Mouse (Mus musculus) liver, embryonic 14.5 days (tissue): Measurements from ENCODE around the gene Hyal1. TPM values are rescaled to one million over a fixed set of nuclear protein-coding genes. Genes with fewer than 3 reads are reported as not detected.

Experiments
- ATAC-seq: fragments of 200-750 bp; cut with Nextera tagmentation; 2 replicates; pipeline ENCODE4 v1.8.0; 2017; ENCODE audit warnings: moderate number of reproducible peaks, mild to moderate bottlenecking, moderate library complexity; ENCODE audit not compliant: insufficient read depth
- DNase-seq, 3 experiments: peaks; one replicate each; pipeline ENCODE4 v3.0.0-alpha.2; 2012 to 2013; ENCODE audit warnings: low read depth in 3 of 3, low spot score in 3 of 3
- H3K27ac ChIP-seq: fragments of 300-500 bp; sonication (generic); 2 replicates; pipeline ENCODE4 v1.5.1; 2014; ENCODE audit warnings: moderate library complexity, mild to moderate bottlenecking, control low read depth, inconsistent platforms
- H3K27me3 ChIP-seq: fragments of 300-500 bp; sonication (generic); 2 replicates; pipeline ENCODE4 v1.6.1; 2014; ENCODE audit warnings: mild to moderate bottlenecking, low read length, moderate library complexity; ENCODE audit not compliant: control insufficient read depth, insufficient read depth
- H3K36me3 ChIP-seq: fragments of 300-500 bp; sonication (generic); replicated peaks from 2 replicates; pipeline ENCODE4 v1.6.1; 2014; ENCODE audit warnings: low read depth; ENCODE audit not compliant: control insufficient read depth, insufficient read depth
- H3K4me1 ChIP-seq, 2 experiments: fragments of 200-500 bp in 1 of 2; fragments of 300-500 bp in 1 of 2; sonication (generic) in 1 of 2; replicated peaks; 2 replicates each; pipeline ENCODE4 v1.6.1; 2012 to 2014; ENCODE audit warnings: antibody characterized with exemption in 1 of 2, inconsistent platforms in 1 of 2, low read length in 1 of 2; ENCODE audit not compliant: control insufficient read depth in 2 of 2, insufficient read depth in 2 of 2
- H3K4me2 ChIP-seq: fragments of 300-500 bp; sonication (generic); 2 replicates; pipeline ENCODE4 v1.6.1; 2014; ENCODE audit warnings: low read depth, mild to moderate bottlenecking, control low read depth, moderate library complexity
- H3K4me3 ChIP-seq, 2 experiments: fragments of 200-500 bp in 1 of 2; fragments of 300-500 bp in 1 of 2; sonication (generic) in 1 of 2; 2 replicates each; pipeline ENCODE4 v1.5.1; 2012 to 2014; ENCODE audit warnings: low read depth in 2 of 2, low read length in 2 of 2, mild to moderate bottlenecking in 2 of 2, control low read depth in 1 of 2, inconsistent platforms in 1 of 2, moderate library complexity in 1 of 2; ENCODE audit not compliant: insufficient read depth in 1 of 2
- H3K9ac ChIP-seq: fragments of 300-500 bp; sonication (generic); replicated peaks from 2 replicates; pipeline ENCODE4 v1.6.1; 2014; ENCODE audit warnings: mild to moderate bottlenecking, control low read depth, moderate library complexity
- H3K9me3 ChIP-seq: fragments of 300-500 bp; sonication (generic); 2 replicates; pipeline ENCODE4 v1.6.1; 2016; ENCODE audit warnings: low read length, mixed read lengths; ENCODE audit not compliant: control insufficient read depth
- CTCF ChIP-seq: IDR thresholded peaks from 2 replicates; pipeline ENCODE4 v1.5.1; 2016; ENCODE audit warnings: antibody characterized with exemption, low read depth, control low read depth
- EP300 ChIP-seq: IDR thresholded peaks from 2 replicates; pipeline ENCODE4 v1.6.1; 2016; ENCODE audit warnings: antibody characterized with exemption, low read depth
- WGBS: fragments of 180-500 bp; shearing (Covaris S2); extraction: QIAGEN DNeasy Blood & Tissue Kit; methylation state at CpG from one replicate; pipeline ENCODE4 v1.1.7; 2014; ENCODE audit not compliant: insufficient replicate concordance; 5-methylcytosine and 5-hydroxymethylcytosine counted together
- polyA plus RNA-seq, 2 experiments: library from polyadenylated mRNA; depleted of rRNA in 1 of 2; stranded (reverse) in 1 of 2; unstranded in 1 of 2; fragments of >200 nt; fragmentation: Nextera tagmentation in 1 of 2; extraction: Ambion mirVana in 1 of 2; gene quantifications; 2 replicates each; pipeline versions ENCODE4 v1.2.1 to v1.2.3; 2012 to 2014

The Hyal1 gene
- polyA plus RNA-seq (2012; rRNA removed) (1.2 and 1.3 TPM in 2 replicates), polyA plus RNA-seq (2014; fragmentation: Nextera tagmentation; extraction: Ambion mirVana) (1.2 and 1.4 TPM in 2 replicates)

- H3K36me3 ChIP-seq: peaks cover 10% of the 10 kb centered on the region; the same call in 1 of the 2 replicates
- ATAC-seq: peak; percentile 66
- H3K9me3 ChIP-seq: no peaks in the 10 kb centered on the region
- TF ChIP-seq CTCF (no peak), EP300 (no peak)
- 28% methylated on average over 16 of the region's 16 CpGs for WGBS
- peak within 1 kb of the TSS; percentile 53 for H3K27ac ChIP-seq
- H3K4me2 ChIP-seq: peak within 1 kb of the TSS; percentile 77
- peaks cover 31 to 43% of the 10 kb centered on the region in 2 experiments for H3K4me1 ChIP-seq
- peak within 1 kb of the TSS; percentile 48 for H3K9ac ChIP-seq
- peak within 1 kb of the TSS; percentile 53 to 58 for H3K4me3 ChIP-seq
- no peaks in the 10 kb centered on the region for H3K27me3 ChIP-seq
- DNase-seq: peak; percentile 72 to 81 (median 78)
These were observed at the start of gene Hyal1 for GRCm38 (mm10) chr9:107576357-107577107. Gene Hyal1, plus strand, starts transcription at chr9:107576927.

GRCm38 (mm10) chr9:107533791-107534407, 42.8 kb upstream of the Hyal1 start, which contains the start of gene Tmem115:
Gene Tmem115, plus strand, starts transcription at chr9:107533945.
- Histone ChIP-seq H3K4me2 (peak within 1 kb of the TSS; percentile 82), H3K4me3 (peak within 1 kb of the TSS; percentile 81 to 94), H3K27me3 (no peaks in the 10 kb centered on the region), H3K27ac (peak within 1 kb of the TSS; percentile 65), H3K36me3 (peaks cover 15% of the 10 kb centered on the region), H3K9ac (peak within 1 kb of the TSS; percentile 94), H3K9me3 (no peaks in the 10 kb centered on the region), H3K4me1 (peaks cover 8 to 22% of the 10 kb centered on the region in 2 experiments)
- peak; percentile 90 for ATAC-seq
- WGBS: under 1% methylated on average over 48 of the region's 48 CpGs
- peak; percentile 87 to 91 (median 90) for DNase-seq
- no peak for TF ChIP-seq EP300
- no peak for TF ChIP-seq CTCF

GRCm38 (mm10) chr9:107534408-107535202, 42.1 kb upstream of the Hyal1 start:
- Histone ChIP-seq H3K9ac (peak overlapping the region; percentile 94), H3K27ac (peak overlapping the region; percentile 65), H3K4me1 (peaks cover 8 to 22% of the 10 kb centered on the region in 2 experiments), H3K4me2 (peak overlapping the region; percentile 82), H3K36me3 (peaks cover 23% of the 10 kb centered on the region), H3K4me3 (peak overlapping the region; percentile 81 to 94), H3K9me3 (no peaks in the 10 kb centered on the region), H3K27me3 (no peaks in the 10 kb centered on the region)
- no peak for TF ChIP-seq EP300
- no peak for TF ChIP-seq CTCF
- DNase-seq: no peak
- WGBS: under 1% methylated on average over 40 of the region's 40 CpGs
- ATAC-seq: peak; percentile 50

- no peaks in the 10 kb centered on the region for H3K9me3 ChIP-seq
- WGBS: 83% methylated on average over 7 of the region's 7 CpGs
- ATAC-seq (no peak), DNase-seq (no peak)
- H3K27me3 ChIP-seq: no peaks in the 10 kb centered on the region
- no peak overlapping the region for H3K4me3 ChIP-seq
- peaks cover 27% of the 10 kb centered on the region for H3K36me3 ChIP-seq
- peaks cover 13 to 32% of the 10 kb centered on the region in 2 experiments for H3K4me1 ChIP-seq
- no peak overlapping the region for H3K9ac ChIP-seq
- no peak for TF ChIP-seq EP300
- no peak for TF ChIP-seq CTCF
- no peak overlapping the region for H3K4me2 ChIP-seq
- H3K27ac ChIP-seq: no peak overlapping the region
These were observed 38.5 kb upstream of the Hyal1 start for GRCm38 (mm10) chr9:107538231-107538630.
